Mouse (Mus musculus) heart, postnatal 4 days (tissue): Measurements from ENCODE around the gene Prss58. TPM values are rescaled to one million over a fixed set of nuclear protein-coding genes. Genes with fewer than 3 reads are reported as not detected.

ENCODE experiments used
- DNase-seq: peaks from one replicate; pipeline ENCODE4 v3.0.0; 2021
- total RNA-seq, 2 experiments: library from RNA; stranded (reverse); gene quantifications; 2 replicates each; pipeline ENCODE4 v1.2.3; 2021

Prss58 gene
- not detected for total RNA-seq

DNA sequence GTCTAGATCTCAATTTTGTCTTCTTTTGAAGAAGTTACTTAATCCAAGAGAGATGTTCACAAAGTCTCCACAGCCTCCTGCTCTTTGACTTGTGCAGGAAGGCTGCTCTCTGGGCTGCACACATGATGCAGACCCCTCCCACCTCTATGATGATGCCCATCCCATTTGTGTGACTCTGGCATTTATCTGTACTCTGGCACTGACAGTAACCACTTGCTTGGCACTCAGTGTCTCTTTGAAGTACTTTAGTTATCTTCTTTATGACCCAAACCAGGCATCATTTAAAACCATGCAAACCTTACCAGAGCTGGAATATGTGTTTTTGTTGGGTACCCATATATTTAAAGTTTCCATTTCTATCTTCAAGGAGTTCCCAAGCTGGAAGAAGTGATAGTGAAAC is at the start of gene Prss58:
Prss58 (minus strand) TSS at position 101 of the 400 bp plus-strand sequence.
- no peak for DNase-seq

DNA sequence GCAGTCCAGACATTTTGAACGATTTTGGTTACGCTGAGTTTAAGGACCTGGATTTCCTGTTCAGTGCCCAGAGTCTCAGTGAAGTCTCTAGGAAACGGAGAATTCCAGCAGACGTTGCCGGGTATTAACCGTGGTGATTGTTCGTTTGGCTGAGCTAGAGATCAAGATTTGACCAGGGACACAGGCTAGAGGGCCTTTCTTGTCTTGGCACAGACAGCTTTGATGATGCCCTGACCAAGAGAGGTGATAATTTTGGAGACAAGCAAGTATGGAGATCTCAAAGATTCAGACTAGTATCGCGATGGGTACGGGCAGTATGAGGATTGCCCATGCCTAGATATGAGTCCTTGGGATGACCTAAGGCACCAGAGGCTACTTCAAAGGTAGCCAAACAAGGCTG is 40.3 kb upstream of the Prss58 start, which contains the start of gene 1700074P13Rik:
1700074P13Rik (minus strand) TSS at position 101 of the 400 bp plus-strand sequence.
- DNase-seq = no peak

DNA sequence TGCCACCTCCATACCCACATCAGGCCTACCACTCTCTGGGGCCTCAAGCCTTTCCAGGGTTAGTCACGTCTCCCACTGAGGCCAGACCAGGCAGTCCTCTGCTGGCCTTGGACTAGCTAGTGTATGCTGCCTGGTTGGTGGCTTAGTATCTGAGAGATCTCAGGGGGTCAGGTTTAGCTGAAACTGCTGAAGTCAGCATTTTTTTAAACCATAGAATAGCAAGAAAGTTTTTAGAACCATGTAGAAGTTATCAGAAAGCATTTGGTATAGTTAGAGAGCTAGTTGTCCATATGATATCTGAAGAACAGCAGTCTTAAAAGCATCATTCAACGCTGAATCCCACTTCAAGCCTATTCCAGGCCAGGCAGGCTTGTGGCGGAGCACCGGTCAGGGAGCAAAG is 19.8 kb upstream of the Prss58 start:
- DNase-seq = no peak

DNA sequence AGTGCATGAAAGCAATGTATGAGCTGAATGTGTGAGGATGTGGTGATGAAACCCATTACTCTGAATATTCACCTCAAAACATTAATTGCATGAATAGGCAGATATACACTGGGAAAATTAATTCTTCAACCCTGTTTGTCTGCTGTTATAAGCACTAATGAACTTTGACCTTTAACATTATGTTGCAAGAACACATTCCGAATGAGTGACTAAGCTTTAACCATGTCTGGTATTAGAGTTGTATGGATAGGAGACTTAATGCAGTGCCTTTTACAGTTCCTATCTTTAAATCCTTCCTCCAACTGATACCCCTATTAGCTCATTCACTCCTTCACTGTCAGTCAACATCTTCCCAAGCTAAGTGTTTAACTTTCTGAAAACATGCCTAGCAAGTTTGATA is 5.5 kb downstream of the Prss58 start:
- no peak for DNase-seq

DNA sequence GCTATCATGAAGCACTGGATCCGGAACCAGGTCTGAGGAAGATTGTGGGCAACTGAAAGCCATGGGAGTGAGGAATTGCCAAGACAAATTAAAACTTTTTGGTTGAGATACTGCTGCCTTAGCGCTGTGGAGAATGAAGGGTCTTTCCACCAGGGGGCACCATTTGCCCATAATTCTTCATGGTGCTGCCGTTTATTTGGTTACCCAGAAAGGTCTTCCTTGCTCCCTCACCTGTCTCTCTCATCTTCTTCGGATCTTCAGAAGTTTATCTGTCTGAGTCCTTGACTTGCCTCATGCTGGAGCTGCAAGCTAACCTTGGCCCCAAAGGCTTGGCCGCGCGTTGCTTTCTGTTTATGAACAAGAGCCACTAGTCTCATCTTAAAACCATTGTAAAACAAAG is 6.6 kb downstream of the Prss58 start:
- peak; percentile 14 for DNase-seq

DNA sequence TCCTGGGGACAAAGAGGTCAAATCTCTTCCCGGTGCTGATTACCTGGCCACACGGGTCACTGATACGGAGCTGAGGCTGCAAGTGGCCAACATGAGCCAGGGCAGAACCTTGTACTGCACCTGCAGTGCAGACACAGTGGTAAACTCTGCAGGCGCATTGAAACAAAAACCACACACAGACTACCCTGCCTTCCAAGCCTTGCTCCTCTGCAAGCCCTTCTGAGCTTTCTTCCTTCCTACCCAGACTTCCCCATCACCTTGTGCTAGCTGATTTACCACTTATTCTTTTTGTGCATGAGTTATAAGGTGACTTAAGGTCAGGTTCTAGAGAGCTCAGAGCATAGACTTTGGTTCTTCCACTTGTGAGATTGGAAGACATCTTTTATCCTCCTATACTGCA is 8.4 kb downstream of the Prss58 start:
- DNase-seq = no peak

DNA sequence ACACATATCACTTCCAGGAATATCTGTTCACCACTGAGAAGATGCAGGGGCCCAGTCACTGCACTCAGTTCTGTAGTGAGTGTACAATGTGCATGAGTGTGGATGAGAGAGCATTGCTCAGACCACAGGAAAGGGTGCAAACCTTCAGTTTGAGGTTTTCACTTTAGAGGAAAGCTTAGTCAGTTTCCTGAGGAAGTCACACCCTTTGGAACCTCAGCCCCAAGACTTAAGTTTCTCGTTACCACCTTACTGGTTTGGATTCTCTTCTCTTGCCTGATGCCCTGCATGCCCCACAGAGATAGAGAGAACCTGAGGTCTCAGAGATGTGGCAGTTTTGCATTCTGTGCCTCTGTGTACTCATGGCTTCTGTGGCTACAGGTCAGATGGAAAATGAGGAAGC is 9.2 kb downstream of the Prss58 start:
- no peak for DNase-seq

DNA sequence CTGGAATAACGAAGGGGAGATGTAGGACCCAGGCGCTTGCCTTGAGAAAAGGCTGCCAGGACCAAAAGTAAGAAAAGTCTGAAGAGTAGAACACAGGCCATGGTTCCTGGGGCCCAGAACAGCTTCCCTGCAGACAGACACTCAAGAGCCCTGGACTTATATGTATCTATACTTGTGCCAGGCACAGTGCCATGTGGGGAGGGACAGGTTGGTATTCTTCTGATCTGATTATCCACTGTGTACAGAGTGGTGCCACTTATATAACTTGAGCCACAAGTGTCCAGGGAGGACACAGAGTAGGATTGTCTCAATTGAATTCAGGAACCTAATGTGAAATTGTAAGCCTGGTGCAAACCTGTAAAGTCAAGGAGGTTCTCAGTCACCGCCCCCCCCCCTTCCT is 12.8 kb downstream of the Prss58 start, which contains the start of gene Moxd2:
Moxd2 (minus strand) TSS at position 101 of the 400 bp plus-strand sequence.
- DNase-seq = no peak

DNA sequence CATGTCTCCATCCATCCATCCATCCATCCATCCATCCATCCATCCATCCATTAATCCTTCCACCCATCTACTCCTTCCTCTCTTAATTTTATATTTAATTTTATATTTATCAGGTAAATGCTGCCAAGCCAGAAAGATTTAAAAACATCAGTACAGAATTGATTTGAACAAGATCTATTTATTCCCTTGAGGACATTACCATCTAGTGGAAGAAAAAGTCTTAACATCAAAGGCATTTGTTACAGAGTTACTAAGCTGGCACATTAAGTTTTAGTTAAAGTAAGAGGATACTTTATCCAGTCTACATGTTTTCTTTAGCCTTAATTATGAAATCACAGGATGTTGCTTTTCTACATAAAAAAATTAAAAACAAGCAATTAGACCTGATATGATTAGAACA is 54.9 kb downstream of the Prss58 start:
- no peak for DNase-seq

Other genes with a start within 250 kb of the Prss58 start
- gene Moxd2, start 12.9 kb downstream of the Prss58 start, total RNA-seq = not detected
- not detected for gene 1700074P13Rik, start 40.2 kb upstream of the Prss58 start, total RNA-seq
- not detected for gene Gm4744, start 51.5 kb upstream of the Prss58 start, total RNA-seq
- gene 1810009J06Rik, start 64.4 kb upstream of the Prss58 start, total RNA-seq = not detected
- gene Gm2663, start 99.1 kb upstream of the Prss58 start, total RNA-seq = not detected
- not detected for gene 2210010C04Rik, start 135.1 kb upstream of the Prss58 start, total RNA-seq